Mouse (Mus musculus) olfactory bulb, adult 2 months (tissue): ENCODE results near the gene Slc7a5.

Experiments used
- CTCF ChIP-seq: fragments of 200-500 bp; IDR thresholded peaks from 2 replicates; pipeline ENCODE4 v1.5.1; 2012; ENCODE audit warnings: low read depth, mild to moderate bottlenecking, low read length, moderate library complexity; ENCODE audit not compliant: insufficient read depth
- POLR2A ChIP-seq: fragments of 200-500 bp; IDR thresholded peaks from 2 replicates; pipeline ENCODE4 v1.6.1; 2012; ENCODE audit warnings: mild to moderate bottlenecking, low read depth, low read length, moderate library complexity; ENCODE audit not compliant: insufficient read depth

DNA sequence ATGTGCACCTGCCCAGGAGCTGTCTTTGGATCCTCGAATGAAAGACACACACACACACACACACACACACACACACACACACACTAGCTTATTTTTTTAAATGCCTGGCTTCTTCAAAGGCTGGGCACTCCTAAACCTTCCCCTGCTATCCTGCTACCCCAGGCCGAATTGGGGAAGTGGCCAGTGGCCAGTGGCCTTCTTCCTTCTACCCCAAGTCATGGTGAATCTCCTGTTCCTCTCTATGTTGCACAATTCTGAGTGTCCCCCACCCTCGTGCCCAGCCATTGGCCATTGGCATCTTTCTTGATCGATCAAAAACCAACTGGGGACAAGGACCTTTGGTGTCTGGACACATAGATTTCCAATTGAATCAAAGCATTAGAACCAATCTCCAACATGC is 22.6 kb upstream of the Slc7a5 start:
- no peak for TF ChIP-seq CTCF
- no peak for TF ChIP-seq POLR2A
